Mouse (Mus musculus) cortical plate, adult 2 months (tissue): ENCODE measurements around the gene St6galnac5.

Source experiments
- CTCF ChIP-seq: fragments of 200-500 bp; IDR thresholded peaks from 2 replicates; pipeline ENCODE4 v1.5.1; 2011; ENCODE audit warnings: mild to moderate bottlenecking, control low read depth, low read length; ENCODE audit not compliant: insufficient read depth; ENCODE audit errors: extremely low read depth
- POLR2A ChIP-seq: fragments of 200-500 bp; IDR thresholded peaks from 2 replicates; pipeline ENCODE4 v1.6.1; 2011; ENCODE audit warnings: mild to moderate bottlenecking, low read length, control low read depth; ENCODE audit not compliant: insufficient read depth; ENCODE audit errors: extremely low read depth

- no peak for TF ChIP-seq CTCF
- no peak for TF ChIP-seq POLR2A
Observed at GRCm38 (mm10) chr3:152886749-152887148, 95.3 kb downstream of the St6galnac5 start.
